Mouse (Mus musculus) splenic B cell, adult 2 months (primary cell): ENCODE measurements around the gene Mapkapk3.

Experiments used
- DNase-seq: peaks from one replicate; pipeline ENCODE4 v3.0.0-alpha.2; 2011; ENCODE audit warnings: low read depth, low spot score
- H3K27me3 ChIP-seq: 2 replicates; pipeline ENCODE4 v1.6.1; 2012; ENCODE audit warnings: mild to moderate bottlenecking, low read length, moderate library complexity, mixed read lengths; ENCODE audit not compliant: control insufficient read depth, poor library complexity, insufficient read depth, severe bottlenecking
- H3K36me3 ChIP-seq: 2 replicates; pipeline ENCODE4 v1.6.1; 2012; ENCODE audit warnings: mild to moderate bottlenecking, low read length, moderate library complexity, mixed read lengths; ENCODE audit not compliant: control insufficient read depth, poor library complexity, insufficient read depth, severe bottlenecking

Mapkapk3 gene

DNA sequence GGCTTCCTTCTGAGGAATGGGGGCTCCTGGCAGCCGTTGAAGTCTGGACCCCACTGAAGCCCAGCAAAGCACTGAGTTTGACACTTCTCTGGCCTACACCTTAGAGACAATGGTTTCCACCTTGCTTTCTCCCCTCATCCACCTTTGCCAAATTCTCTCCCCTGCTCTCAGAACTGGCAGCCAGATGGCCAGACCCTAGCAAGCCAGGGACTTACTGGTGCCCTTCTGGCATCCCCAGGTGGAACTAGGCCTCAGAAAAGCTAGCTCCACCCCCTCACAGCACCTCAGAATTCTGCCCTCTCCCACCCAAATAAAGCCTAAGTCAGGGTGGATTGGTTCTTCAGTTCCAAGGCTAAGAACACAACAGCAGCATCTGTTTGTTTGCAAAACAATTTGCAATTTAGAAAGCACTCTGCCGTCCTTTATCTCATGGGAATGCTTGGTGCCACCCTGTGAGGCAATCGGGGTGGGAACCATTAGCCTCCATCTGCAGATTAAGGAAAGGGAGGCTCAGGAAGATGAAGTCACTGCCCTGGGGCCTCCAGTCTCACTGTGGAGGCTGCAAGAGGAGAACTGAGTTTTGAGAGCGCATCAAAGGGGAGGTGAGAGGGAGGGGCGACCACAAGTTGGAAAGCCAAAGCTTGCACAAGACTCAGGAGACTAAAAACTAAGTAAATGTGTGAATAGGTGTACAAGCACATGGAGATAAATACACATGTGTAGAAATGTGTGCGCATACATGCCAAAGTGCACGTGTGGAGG, 18.3 kb downstream of the Mapkapk3 start:
- no peak for DNase-seq
- no peaks in the 10 kb centered on the region; the same call in 1 of the 2 replicates for H3K36me3 ChIP-seq
- H3K27me3 ChIP-seq: no peaks in the 10 kb centered on the region

DNA sequence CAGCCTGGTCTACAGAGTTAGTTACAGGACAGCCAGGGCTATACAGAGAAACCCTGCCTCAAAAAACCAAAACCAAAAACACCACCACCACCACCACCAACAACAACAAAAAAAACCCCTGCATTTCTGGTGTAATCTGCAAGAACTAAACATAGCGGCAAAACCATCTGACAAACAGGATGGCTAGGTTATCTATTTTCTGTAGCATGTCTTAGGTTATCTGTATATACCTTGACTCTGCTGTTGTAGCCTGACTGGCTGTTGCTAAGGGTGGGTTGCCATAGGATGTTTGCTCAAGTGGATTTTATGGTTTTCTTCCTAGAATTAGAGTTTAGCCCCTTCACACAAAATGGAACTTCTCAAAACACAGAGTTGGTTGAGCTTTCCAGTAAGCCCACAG, 19.9 kb downstream of the Mapkapk3 start:
- no peaks in the 10 kb centered on the region for H3K27me3 ChIP-seq
- no peaks in the 10 kb centered on the region; the same call in 1 of the 2 replicates for H3K36me3 ChIP-seq
- DNase-seq: no peak

DNA sequence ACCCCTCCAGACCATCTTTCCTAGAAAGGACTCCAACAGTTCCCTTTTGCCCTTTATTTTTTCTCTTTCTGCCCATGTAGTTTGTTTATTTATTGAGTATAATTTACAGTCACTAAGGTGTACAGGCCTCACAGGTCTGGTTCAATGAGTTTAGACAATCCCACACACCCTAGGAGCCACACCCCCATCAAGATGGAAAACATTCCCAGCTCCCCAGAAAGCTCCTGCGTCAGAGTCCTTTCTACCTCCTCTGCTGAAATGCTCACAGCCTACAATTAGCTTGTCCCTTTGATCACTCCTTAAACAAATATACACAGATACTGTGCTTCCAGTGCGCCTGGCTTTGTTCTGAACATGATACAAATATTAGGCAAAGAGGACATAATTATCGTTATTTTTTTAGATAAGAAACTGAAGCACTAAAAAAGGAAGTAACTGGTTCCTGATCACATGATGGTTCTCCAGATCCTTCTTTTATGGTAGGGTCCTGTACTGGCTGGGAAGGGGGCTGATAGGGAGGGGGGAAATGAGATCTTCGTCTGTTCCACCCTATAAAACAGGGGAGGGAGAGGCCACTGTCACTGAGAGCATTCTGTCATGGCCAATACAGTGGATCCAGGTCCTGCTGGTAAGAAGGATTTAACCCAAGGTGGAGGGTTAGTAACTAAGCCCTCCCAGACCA, 21.8 kb downstream of the Mapkapk3 start:
- no peak for DNase-seq
- H3K27me3 ChIP-seq: no peaks in the 10 kb centered on the region
- no peaks in the 10 kb centered on the region; the same call in 1 of the 2 replicates for H3K36me3 ChIP-seq

DNA sequence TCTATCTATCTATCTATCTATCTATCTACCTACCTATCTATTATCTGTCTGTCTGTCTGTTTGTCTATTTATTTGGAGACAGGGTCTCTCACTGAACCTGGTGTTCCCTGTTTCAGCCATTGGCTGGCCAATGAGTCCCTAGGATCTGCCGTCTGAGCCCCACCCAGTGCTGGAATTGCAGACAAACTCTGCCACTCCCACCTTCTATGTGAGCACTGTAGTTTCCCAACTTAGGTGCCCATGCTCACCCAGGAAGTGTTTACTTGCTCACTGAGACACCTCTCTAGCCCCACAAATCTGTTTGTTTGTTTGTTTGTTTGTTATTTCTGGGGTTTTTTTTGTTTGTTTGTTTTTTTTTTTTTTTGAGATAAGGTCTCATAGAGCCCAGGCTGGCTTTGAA, 22.6 kb downstream of the Mapkapk3 start:
- Histone ChIP-seq H3K27me3 (no peaks in the 10 kb centered on the region), H3K36me3 (peaks cover under 1% of the 10 kb centered on the region)
- no peak for DNase-seq

DNA sequence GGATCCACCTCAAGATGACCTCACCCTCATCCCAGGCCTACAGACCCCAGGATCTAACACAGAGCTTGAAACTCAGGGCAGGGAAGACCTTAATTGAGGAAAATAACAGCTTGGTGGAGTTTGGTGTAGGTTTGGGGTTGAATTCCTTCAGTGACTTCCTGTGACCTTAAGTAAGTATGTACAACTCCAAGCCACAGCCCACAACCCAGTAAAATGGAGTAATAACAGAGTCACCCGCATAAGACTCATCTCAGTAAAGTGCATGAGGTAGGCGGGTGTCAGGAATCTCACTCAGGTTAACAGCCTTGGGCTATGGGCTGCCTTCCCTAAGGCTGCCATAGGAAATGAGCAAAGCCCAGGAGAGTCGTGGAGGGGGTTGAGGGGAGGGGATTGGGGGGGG, 24.9 kb downstream of the Mapkapk3 start:
- H3K27me3 ChIP-seq: no peaks in the 10 kb centered on the region
- peaks cover 4% of the 10 kb centered on the region for H3K36me3 ChIP-seq
- DNase-seq: no peak

DNA sequence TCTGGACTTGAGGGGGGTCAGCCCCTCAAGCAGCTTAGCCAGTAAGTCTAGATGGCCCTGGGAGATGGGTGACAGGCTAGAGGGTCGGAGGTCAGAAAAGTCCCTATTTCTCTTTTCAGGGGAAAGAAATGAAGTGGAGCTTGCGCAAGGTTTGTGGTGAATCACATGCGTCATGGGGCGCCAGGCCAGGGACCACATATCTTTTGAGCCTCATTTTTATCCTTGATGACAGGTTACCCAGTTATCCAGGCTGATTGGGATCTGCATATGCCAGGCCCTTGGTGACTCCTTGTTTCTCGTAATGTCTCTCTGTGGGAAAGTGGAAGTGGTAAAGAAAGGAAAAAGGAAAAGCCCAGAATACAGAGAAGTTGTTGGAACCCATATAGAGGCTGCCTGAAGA, 25.8 kb downstream of the Mapkapk3 start:
- DNase-seq: no peak
- Histone ChIP-seq H3K27me3 (no peaks in the 10 kb centered on the region), H3K36me3 (peaks cover 4% of the 10 kb centered on the region)

DNA sequence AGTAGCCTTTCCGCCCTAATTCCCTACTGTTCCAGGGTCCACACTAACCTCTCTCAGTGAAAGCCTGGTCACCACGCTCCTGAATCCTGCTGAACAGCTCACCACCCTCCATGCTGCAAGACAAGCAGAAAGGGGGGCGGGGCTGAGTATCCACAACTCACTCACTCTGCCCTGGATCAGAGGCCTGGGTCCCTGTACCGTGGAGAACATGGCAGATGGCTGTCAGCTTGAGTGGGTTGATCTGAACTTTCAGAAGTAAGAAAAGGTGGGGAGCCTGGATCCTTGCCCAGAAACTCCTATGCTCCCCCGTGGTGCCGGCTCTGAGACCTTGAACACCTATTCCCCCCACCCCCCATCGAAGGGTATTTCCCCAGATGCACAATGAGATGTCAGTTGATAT, 27.3 kb downstream of the Mapkapk3 start:
- peaks cover 11% of the 10 kb centered on the region; the same call in 1 of the 2 replicates for H3K36me3 ChIP-seq
- H3K27me3 ChIP-seq: no peaks in the 10 kb centered on the region
- DNase-seq: no peak

DNA sequence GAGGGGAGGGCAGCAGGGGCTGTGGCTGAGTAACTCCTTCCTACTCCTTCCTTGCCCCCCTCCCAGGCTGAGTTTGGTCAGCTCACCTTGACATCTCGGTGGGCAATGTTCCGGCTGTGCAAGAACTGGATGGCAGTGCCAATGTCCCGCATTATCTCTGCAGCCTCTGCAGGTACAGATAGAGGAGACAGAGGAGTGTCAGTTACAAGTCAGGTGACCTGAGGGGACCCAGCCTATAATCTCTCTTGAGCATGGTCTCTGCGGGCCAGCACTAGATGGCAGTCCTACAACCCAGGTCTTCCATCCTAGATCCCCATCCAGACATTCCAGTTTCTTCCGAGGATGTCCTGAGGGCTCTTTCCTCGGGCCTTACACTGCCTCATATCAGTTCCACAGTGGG, 27.9 kb downstream of the Mapkapk3 start:
- no peaks in the 10 kb centered on the region for H3K27me3 ChIP-seq
- peaks cover 11% of the 10 kb centered on the region; the same call in 1 of the 2 replicates for H3K36me3 ChIP-seq
- DNase-seq: no peak

DNA sequence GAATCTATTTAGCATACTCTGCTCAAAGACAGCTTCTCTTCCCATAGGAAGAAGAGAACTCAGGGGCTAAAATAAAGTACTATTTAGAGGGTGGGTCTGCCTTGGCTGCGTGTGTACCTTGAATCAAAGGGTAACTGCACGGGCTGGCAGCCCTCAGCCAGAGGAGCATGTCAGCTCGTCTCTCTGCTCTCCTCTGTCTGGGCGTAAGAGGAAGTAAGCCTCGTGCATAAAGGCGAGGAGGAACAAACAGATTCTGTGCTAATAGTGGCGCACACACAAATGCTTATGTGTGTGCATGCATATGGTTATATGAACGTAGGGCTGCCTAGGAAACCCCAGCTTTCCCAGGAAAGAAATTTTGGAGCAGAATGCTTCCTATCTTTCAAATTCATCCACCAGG, 28.8 kb downstream of the Mapkapk3 start:
- Histone ChIP-seq H3K36me3 (peaks cover 13% of the 10 kb centered on the region), H3K27me3 (no peaks in the 10 kb centered on the region)
- DNase-seq: peak; percentile 43

DNA sequence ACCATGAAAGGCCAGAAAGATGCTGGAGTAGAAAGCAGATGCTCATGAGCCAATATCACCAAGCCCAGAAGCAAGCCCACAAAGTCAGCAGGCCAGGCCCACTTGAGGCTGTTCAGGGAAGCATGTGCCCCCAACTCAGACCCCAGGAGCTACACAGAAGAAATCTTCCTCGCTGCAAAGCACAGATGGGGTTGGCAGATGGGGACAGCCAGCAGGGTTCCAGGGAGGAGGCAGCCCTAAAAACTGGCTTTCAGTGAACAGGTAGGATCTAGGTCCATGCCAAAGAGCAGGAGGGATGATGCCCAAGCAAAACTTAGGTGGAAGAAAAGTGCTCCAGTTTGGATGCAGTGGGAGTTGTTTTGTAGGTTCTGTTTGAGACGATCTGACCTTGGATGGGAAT, 29.2 kb downstream of the Mapkapk3 start:
- Histone ChIP-seq H3K36me3 (peaks cover 13% of the 10 kb centered on the region), H3K27me3 (no peaks in the 10 kb centered on the region)
- DNase-seq: no peak

DNA sequence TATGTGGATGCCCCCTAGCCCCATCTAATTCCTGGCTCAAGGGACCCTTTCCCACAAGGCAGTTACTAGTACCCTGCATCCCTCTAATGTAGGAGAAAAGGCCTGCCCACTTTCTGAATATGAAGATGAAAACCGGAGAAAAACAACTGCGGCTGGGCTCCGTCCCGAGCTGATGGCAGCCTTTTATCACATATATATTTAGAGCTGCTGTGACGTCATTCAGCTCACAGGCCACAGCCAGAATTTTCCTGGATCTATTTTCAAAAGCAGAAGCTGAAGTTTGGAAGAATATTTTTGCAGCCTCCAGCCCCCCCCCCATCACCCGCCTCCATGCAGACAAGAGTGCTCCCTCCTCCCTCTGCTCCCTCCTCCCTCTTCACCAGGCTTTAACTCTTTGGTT, 30.1 kb downstream of the Mapkapk3 start:
- Histone ChIP-seq H3K27me3 (no peaks in the 10 kb centered on the region), H3K36me3 (peaks cover 14% of the 10 kb centered on the region)
- no peak for DNase-seq

DNA sequence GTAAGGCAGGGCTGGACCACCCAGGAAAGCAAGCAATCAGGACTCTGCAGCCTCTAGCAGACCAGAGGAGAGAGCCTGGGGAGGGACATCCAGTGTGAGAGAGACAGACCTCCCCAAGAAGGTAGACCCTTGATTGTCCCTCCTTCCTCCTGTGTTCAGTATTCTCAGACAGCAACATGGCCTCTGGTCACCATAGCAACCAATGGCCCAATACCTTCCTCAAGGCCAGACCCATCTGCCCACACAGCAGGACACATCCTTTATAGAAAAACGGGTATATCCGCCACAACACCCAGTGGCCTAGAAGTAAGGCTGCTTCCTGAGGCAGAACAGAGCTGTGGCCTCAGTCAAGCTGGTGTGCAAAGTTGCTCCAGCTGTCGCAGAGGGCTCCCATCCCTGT, 34.1 kb downstream of the Mapkapk3 start:
- peaks cover 12% of the 10 kb centered on the region for H3K36me3 ChIP-seq

DNA sequence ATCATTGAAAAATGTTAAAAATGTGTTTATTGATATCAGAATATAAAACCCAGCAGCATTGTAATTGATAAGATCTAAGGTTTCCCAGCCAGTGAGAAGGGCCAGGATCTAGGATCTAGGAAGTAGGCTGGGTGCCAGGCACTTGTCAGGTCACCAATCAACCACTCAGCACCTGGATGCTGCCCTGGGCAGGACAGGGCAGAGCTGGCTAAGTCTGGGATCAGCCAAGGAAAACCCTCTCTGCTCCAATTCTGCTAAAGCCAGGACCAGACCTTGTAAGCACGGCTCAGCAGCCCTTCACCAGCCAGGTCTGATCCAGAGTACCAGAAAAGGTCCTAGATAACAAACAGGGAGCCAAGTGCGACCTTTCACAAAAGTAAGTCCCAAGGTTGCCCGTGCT, 34.8 kb downstream of the Mapkapk3 start:
- Histone ChIP-seq H3K27me3 (no peaks in the 10 kb centered on the region), H3K36me3 (peaks cover 10% of the 10 kb centered on the region)
- no peak for DNase-seq

More for the DNA sequence above, 34.1 kb downstream of the Mapkapk3 start:
- H3K27me3 ChIP-seq: no peaks in the 10 kb centered on the region
- no peak for DNase-seq

DNA sequence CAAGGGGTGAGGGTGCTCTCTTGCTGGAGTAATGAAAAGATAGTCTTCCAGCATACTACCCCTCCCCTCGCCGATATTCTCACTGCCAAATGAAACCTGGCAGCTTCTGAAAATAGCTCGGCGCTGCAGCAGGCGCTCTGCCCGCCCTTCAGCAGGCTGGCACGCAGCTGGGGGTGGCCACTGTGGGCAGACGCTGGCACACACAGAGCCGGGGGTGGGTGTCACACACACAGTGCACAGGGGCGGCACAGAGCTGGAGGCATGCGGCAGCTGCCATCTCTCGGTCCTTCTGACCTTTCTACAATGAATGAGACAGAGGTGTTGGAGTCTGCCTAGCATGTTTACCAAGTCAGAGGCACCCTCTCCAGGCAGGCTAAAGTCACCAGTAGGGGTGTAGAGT, 35.2 kb downstream of the Mapkapk3 start:
- Histone ChIP-seq H3K27me3 (no peaks in the 10 kb centered on the region), H3K36me3 (peaks cover 10% of the 10 kb centered on the region)
- no peak for DNase-seq

DNA sequence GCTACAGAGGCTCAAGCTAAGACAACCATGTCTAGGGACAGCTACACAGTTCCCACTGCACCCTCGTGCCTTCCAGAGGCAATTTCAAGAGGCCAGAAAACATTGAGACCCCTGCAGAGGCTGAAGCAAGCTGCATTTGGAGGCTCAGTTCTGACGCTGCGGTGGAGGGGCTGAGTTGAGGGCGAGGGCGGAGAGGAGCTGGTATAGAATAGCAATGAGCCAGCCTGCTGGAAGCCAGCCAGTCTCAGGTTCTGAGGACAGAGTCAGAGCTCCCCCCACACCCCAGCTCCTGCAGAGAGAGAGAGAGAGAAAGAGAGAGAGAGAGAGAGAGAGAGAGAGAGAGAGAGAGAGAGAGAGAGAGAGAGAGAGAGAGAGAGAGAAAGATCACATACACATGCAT, 37.5 kb downstream of the Mapkapk3 start:
- H3K36me3 ChIP-seq: peaks cover 3% of the 10 kb centered on the region; the same call in 1 of the 2 replicates
- H3K27me3 ChIP-seq: no peaks in the 10 kb centered on the region
- DNase-seq: no peak
